Mouse (Mus musculus) bone marrow, adult 2 months (tissue): ENCODE measurements around the gene Gm9495. TPM values are rescaled to one million over a fixed set of nuclear protein-coding genes. Genes with fewer than 3 reads are reported as not detected.
A peak's percentile ranks its signal among the peaks of the same experiment; 100 is the strongest.
"Not testable (repeated sequence)": the region's sequence is repeated elsewhere in the genome, so short reads cannot be mapped to it uniquely, and the experiment has no call there.

Experiments
- H3K27ac ChIP-seq: fragments of 200-500 bp; 2 replicates; pipeline ENCODE4 v1.5.1; 2012; ENCODE audit warnings: low read depth, mild to moderate bottlenecking, control low read depth, inconsistent platforms, low read length; ENCODE audit not compliant: control insufficient read depth, poor library complexity, insufficient read depth
- H3K4me1 ChIP-seq: fragments of 200-500 bp; 2 replicates; pipeline ENCODE4 v1.6.1; 2011; ENCODE audit warnings: low read length; ENCODE audit not compliant: control insufficient read depth, insufficient read depth
- H3K4me3 ChIP-seq: fragments of 200-500 bp; replicated peaks from 2 replicates; pipeline ENCODE3; 2011; ENCODE audit warnings: mild to moderate bottlenecking, low read depth, low read length, control low read depth; ENCODE audit not compliant: control insufficient read depth
- CTCF ChIP-seq: fragments of 200-500 bp; IDR thresholded peaks from 2 replicates; pipeline ENCODE4 v1.5.1; 2011; ENCODE audit warnings: low read length, control low read depth; ENCODE audit not compliant: control insufficient read depth, insufficient read depth
- POLR2A ChIP-seq: fragments of 200-500 bp; IDR thresholded peaks from 2 replicates; pipeline ENCODE4 v1.6.1; 2011; ENCODE audit warnings: low read depth, mild to moderate bottlenecking, control low read depth, low read length, borderline replicate concordance; ENCODE audit not compliant: control insufficient read depth
- WGBS: fragments of 180-500 bp; shearing (Covaris S2); methylation state at CpG from one replicate; pipeline ENCODE4 v1.1.7; 2018; 5-methylcytosine and 5-hydroxymethylcytosine counted together
- polyA plus RNA-seq: library from polyadenylated mRNA; stranded (reverse); fragments of >200 nt; gene quantifications from 2 replicates; pipeline ENCODE4 v1.2.4, GENCODE M21; 2011; ENCODE audit warnings: low replicate concordance; ENCODE audit not compliant: missing spikeins, insufficient read depth, insufficient read length

The Gm9495 gene
- not detected in 2 replicates for polyA plus RNA-seq

GRCm38 (mm10) chr8:69453465-69453864 is at the start of gene Gm9495:
Gene Gm9495, minus strand, starts transcription at chr8:69453565.
- H3K27ac ChIP-seq, H3K4me3 ChIP-seq, H3K4me1 ChIP-seq: not testable (repeated sequence)
- 88% methylated on average over 3 of the region's 3 CpGs for WGBS

GRCm38 (mm10) chr8:69474946-69475345 is 21.6 kb upstream of the Gm9495 start:
- not testable (repeated sequence) for H3K4me3 ChIP-seq, H3K27ac ChIP-seq, H3K4me1 ChIP-seq
- WGBS = 86% methylated on average over 3 of the region's 3 CpGs

- H3K27ac ChIP-seq, H3K4me3 ChIP-seq, H3K4me1 ChIP-seq: not testable (repeated sequence)
- WGBS = 68% methylated on average over 3 of the region's 3 CpGs
These were observed 33.3 kb downstream of the Gm9495 start for GRCm38 (mm10) chr8:69420018-69420417.

GRCm38 (mm10) chr8:69414326-69414725 is 39.0 kb downstream of the Gm9495 start:
- no peaks in the 10 kb centered on the region for H3K4me1 ChIP-seq
- no peak overlapping the region for H3K4me3 ChIP-seq
- 78% methylated on average over 1 of the region's 1 CpGs for WGBS

GRCm38 (mm10) chr8:69404768-69405167 is 48.6 kb downstream of the Gm9495 start:
- no peak overlapping the region for H3K27ac ChIP-seq
- no peaks in the 10 kb centered on the region; the same call in 1 of the 2 replicates for H3K4me1 ChIP-seq
- TF ChIP-seq CTCF = no peak
- TF ChIP-seq POLR2A = no peak
- WGBS = 82% methylated on average over 6 of the region's 6 CpGs
- no peak overlapping the region for H3K4me3 ChIP-seq

More at GRCm38 (mm10) chr8:69414326-69414725, 39.0 kb downstream of the Gm9495 start:
- TF ChIP-seq POLR2A (no peak), CTCF (no peak)
- no peak overlapping the region for H3K27ac ChIP-seq

- H3K4me1 ChIP-seq = no peaks in the 10 kb centered on the region
These were observed 53.4 kb downstream of the Gm9495 start for GRCm38 (mm10) chr8:69399956-69400443.

GRCm38 (mm10) chr8:69399181-69399955 is 54.0 kb downstream of the Gm9495 start:
- 19% methylated on average over 43 of the region's 43 CpGs for WGBS
- Histone ChIP-seq H3K4me1 (no peaks in the 10 kb centered on the region), H3K27ac (no peak overlapping the region), H3K4me3 (peak overlapping the region; percentile 49)
- TF ChIP-seq POLR2A = peak; percentile 28; the same call in 1 of the 2 replicates
- no peak for TF ChIP-seq CTCF

More at GRCm38 (mm10) chr8:69399956-69400443, 53.4 kb downstream of the Gm9495 start:
- 73% methylated on average over 4 of the region's 4 CpGs for WGBS
- Histone ChIP-seq H3K27ac (no peak overlapping the region), H3K4me3 (no peak overlapping the region)
- TF ChIP-seq CTCF = no peak
- TF ChIP-seq POLR2A = no peak

- H3K4me1 ChIP-seq = no peaks in the 10 kb centered on the region
- TF ChIP-seq POLR2A (no peak), CTCF (no peak)
- no peak overlapping the region for H3K27ac ChIP-seq
- WGBS = 77% methylated on average over 6 of the region's 6 CpGs
- no peak overlapping the region for H3K4me3 ChIP-seq
These were observed 57.2 kb downstream of the Gm9495 start for GRCm38 (mm10) chr8:69396196-69396595.

GRCm38 (mm10) chr8:69395050-69395789 is 58.1 kb downstream of the Gm9495 start:
- no peak for TF ChIP-seq CTCF
- TF ChIP-seq POLR2A = no peak
- H3K4me1 ChIP-seq = no peaks in the 10 kb centered on the region
- H3K27ac ChIP-seq = peak overlapping the region; percentile 52; the same call in 1 of the 2 replicates
- under 1% methylated on average over 26 of the region's 26 CpGs for WGBS
- H3K4me3 ChIP-seq = peak overlapping the region; percentile 92
